Mouse (Mus musculus) neural tube, embryonic 12.5 days (tissue): ENCODE results near the gene Cpa4. TPM values are rescaled to one million over a fixed set of nuclear protein-coding genes. Genes with fewer than 3 reads are reported as not detected.

ENCODE experiments used
- ATAC-seq: fragments of 200-750 bp; cut with Nextera tagmentation; 2 replicates; pipeline ENCODE4 v1.8.0; 2017; ENCODE audit warnings: low read depth, mild to moderate bottlenecking, moderate TSS enrichment, moderate library complexity; ENCODE audit not compliant: low FRiP score
- H3K27ac ChIP-seq: fragments of 300-500 bp; sonication (generic); 2 replicates; pipeline ENCODE4 v1.5.1; 2016
- H3K27me3 ChIP-seq: fragments of 300-500 bp; sonication (generic); replicated peaks from 2 replicates; pipeline ENCODE4 v1.6.1; 2016; ENCODE audit warnings: mild to moderate bottlenecking
- H3K36me3 ChIP-seq: fragments of 300-500 bp; sonication (generic); 2 replicates; pipeline ENCODE4 v1.6.1; 2016; ENCODE audit warnings: mild to moderate bottlenecking
- H3K4me1 ChIP-seq: fragments of 300-500 bp; sonication (generic); 2 replicates; pipeline ENCODE4 v1.6.1; 2016
- H3K4me2 ChIP-seq: fragments of 300-500 bp; sonication (generic); replicated peaks from 2 replicates; pipeline ENCODE4 v1.6.1; 2016; ENCODE audit warnings: mild to moderate bottlenecking
- H3K4me3 ChIP-seq: fragments of 300-500 bp; sonication (generic); 2 replicates; pipeline ENCODE4 v1.5.1; 2016
- H3K9ac ChIP-seq: fragments of 300-500 bp; sonication (generic); 2 replicates; pipeline ENCODE4 v1.6.1; 2016; ENCODE audit warnings: mild to moderate bottlenecking
- H3K9me3 ChIP-seq: fragments of 300-500 bp; sonication (generic); 2 replicates; pipeline ENCODE4 v1.6.1; 2016; ENCODE audit warnings: mild to moderate bottlenecking
- WGBS: fragments of 180-500 bp; shearing (Covaris S2); methylation state at CpG from one replicate; pipeline ENCODE4 v1.1.7; 2016; 5-methylcytosine and 5-hydroxymethylcytosine counted together
- polyA plus RNA-seq: library from polyadenylated mRNA; unstranded; fragments of >200 nt; fragmentation: Nextera tagmentation; extraction: Ambion mirVana; gene quantifications from 2 replicates; pipeline ENCODE4 v1.2.1, GENCODE M21; 2016

Cpa4 gene
- polyA plus RNA-seq, 1 experiment from 2014 or later, result 1.9 TPM

GRCm38 (mm10) chr6:30576477-30577203, 8.5 kb downstream of the Cpa4 start:
- no peak overlapping the region for H3K27ac ChIP-seq
- whole genome bisulfite sequencing, result 73% methylated on average over 17 of the region's 17 CpGs
- H3K4me3 ChIP-seq, result no peak overlapping the region
- H3K27me3 ChIP-seq, result no peaks in the 10 kb centered on the region
- no peak for ATAC-seq
- no peaks in the 10 kb centered on the region for H3K9me3 ChIP-seq
- H3K9ac ChIP-seq, result no peak overlapping the region
- peaks cover 32% of the 10 kb centered on the region for H3K4me1 ChIP-seq
- H3K36me3 ChIP-seq, result no peaks in the 10 kb centered on the region
- H3K4me2 ChIP-seq, result no peak overlapping the region

- Histone ChIP-seq H3K27ac (peak overlapping the region; percentile 62), H3K4me2 (peak overlapping the region; percentile 19), H3K9ac (no peak overlapping the region), H3K27me3 (no peaks in the 10 kb centered on the region), H3K36me3 (no peaks in the 10 kb centered on the region), H3K9me3 (no peaks in the 10 kb centered on the region), H3K4me1 (peaks cover 23% of the 10 kb centered on the region), H3K4me3 (no peak overlapping the region)
- 26% methylated on average over 17 of the region's 17 CpGs for WGBS
- ATAC-seq, result peak; percentile 44; the same call in 1 of the 2 replicates
Measured at GRCm38 (mm10) chr6:30579961-30580840, 12.0 kb downstream of the Cpa4 start.

- peak; percentile 50; the same call in 1 of the 2 replicates for ATAC-seq
- WGBS, result 34% methylated on average over 8 of the region's 8 CpGs
- Histone ChIP-seq H3K36me3 (no peaks in the 10 kb centered on the region), H3K27me3 (no peaks in the 10 kb centered on the region), H3K4me2 (peak overlapping the region; percentile 19), H3K4me1 (peaks cover 23% of the 10 kb centered on the region), H3K27ac (peak overlapping the region; percentile 62), H3K4me3 (no peak overlapping the region), H3K9me3 (no peaks in the 10 kb centered on the region), H3K9ac (no peak overlapping the region)
Measured at GRCm38 (mm10) chr6:30580841-30581176, 12.6 kb downstream of the Cpa4 start.

DNA sequence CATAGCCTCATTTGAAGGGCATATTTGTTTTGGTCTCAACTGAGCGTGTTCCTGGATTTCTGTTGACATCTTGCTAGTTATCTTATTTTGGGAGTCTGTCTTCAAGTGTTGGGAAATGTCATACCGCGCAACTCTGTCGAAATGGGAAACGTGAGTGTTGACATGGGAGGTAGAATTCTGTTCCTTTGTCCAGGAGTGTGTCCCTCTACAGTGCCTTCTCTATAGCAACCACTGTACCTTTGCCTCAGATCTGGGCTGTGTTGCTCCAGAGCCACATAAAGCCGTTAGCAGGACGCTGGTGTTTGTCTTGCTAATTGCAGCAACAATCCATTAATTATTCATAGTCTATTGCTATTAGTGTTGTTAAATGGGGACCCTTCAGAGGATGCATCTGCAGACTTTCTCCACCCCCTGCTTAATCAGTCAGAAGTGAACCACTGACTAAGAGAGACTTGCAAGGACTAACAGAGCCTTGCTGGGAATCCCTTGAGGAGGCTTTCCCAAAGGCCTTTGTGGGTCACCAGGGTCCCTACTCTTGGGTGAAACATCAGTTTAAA, 18.8 kb downstream of the Cpa4 start:
- H3K36me3 ChIP-seq, result no peaks in the 10 kb centered on the region
- 64% methylated on average over 7 of the region's 7 CpGs for WGBS
- no peak overlapping the region for H3K27ac ChIP-seq
- H3K4me1 ChIP-seq, result 0 out of 2 replicates have a peak, but pooled peaks cover 4% of the 10 kb centered on the region
- no peaks in the 10 kb centered on the region for H3K27me3 ChIP-seq
- no peak for ATAC-seq
- H3K4me3 ChIP-seq, result no peak overlapping the region
- H3K4me2 ChIP-seq, result no peak overlapping the region
- H3K9ac ChIP-seq, result no peak overlapping the region
- no peaks in the 10 kb centered on the region for H3K9me3 ChIP-seq

- no peak for ATAC-seq
Measured at GRCm38 (mm10) chr6:30589819-30590218, 21.6 kb downstream of the Cpa4 start.

GRCm38 (mm10) chr6:30591851-30592404, 23.8 kb downstream of the Cpa4 start:
- 51% methylated on average over 5 of the region's 5 CpGs for WGBS

More at GRCm38 (mm10) chr6:30589819-30590218, 21.6 kb downstream of the Cpa4 start:
- 0 out of 2 replicates have a peak, but pooled peaks cover 10% of the 10 kb centered on the region for H3K4me1 ChIP-seq
- H3K27ac ChIP-seq, result no peak overlapping the region
- no peaks in the 10 kb centered on the region for H3K9me3 ChIP-seq
- H3K27me3 ChIP-seq, result no peaks in the 10 kb centered on the region
- 50% methylated on average over 2 of the region's 2 CpGs for WGBS
- H3K4me3 ChIP-seq, result no peak overlapping the region
- no peak overlapping the region for H3K9ac ChIP-seq
- H3K4me2 ChIP-seq, result no peak overlapping the region
- no peaks in the 10 kb centered on the region for H3K36me3 ChIP-seq

GRCm38 (mm10) chr6:30592417-30592974, 24.3 kb downstream of the Cpa4 start:
- Histone ChIP-seq H3K4me3 (no peak overlapping the region), H3K9me3 (no peaks in the 10 kb centered on the region), H3K36me3 (no peaks in the 10 kb centered on the region), H3K9ac (no peak overlapping the region), H3K4me1 (peaks cover 11% of the 10 kb centered on the region; the same call in 1 of the 2 replicates), H3K4me2 (no peak overlapping the region), H3K27ac (no peak overlapping the region), H3K27me3 (no peaks in the 10 kb centered on the region)
- peak; percentile 58; the same call in 1 of the 2 replicates for ATAC-seq
- 61% methylated on average over 10 of the region's 10 CpGs for WGBS

More at GRCm38 (mm10) chr6:30591851-30592404, 23.8 kb downstream of the Cpa4 start:
- H3K4me3 ChIP-seq, result no peak overlapping the region
- no peak overlapping the region for H3K9ac ChIP-seq
- no peaks in the 10 kb centered on the region for H3K9me3 ChIP-seq
- H3K27ac ChIP-seq, result peak overlapping the region; percentile 32; the same call in 1 of the 2 replicates
- ATAC-seq, result no peak
- no peaks in the 10 kb centered on the region for H3K36me3 ChIP-seq
- no peak overlapping the region for H3K4me2 ChIP-seq
- no peaks in the 10 kb centered on the region for H3K27me3 ChIP-seq
- H3K4me1 ChIP-seq, result peaks cover 15% of the 10 kb centered on the region; the same call in 1 of the 2 replicates

DNA sequence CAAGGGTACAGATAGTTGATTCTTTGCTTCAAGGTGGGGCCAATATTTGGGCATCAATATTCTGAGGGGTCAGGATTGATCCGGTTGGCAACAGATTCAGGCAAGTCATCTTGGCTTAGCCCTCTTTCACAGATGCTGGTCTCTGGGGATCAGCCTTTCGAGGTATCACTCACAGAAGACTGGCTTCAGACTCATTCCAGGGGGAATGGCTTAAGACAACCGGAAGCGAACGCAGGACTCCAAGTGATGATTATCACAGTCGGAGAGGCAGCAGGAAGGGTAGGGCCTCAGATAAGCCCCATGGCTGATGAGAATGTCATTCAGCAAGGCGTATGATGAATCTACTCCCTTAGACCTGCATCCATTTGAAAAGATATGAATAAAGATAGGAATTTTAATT, 26.2 kb downstream of the Cpa4 start:
- Histone ChIP-seq H3K9ac (no peak overlapping the region), H3K27ac (no peak overlapping the region), H3K9me3 (no peaks in the 10 kb centered on the region), H3K4me2 (no peak overlapping the region), H3K36me3 (no peaks in the 10 kb centered on the region), H3K27me3 (no peaks in the 10 kb centered on the region), H3K4me1 (peaks cover 11% of the 10 kb centered on the region; the same call in 1 of the 2 replicates), H3K4me3 (no peak overlapping the region)
- ATAC-seq, result no peak
- 79% methylated on average over 7 of the region's 7 CpGs for WGBS

DNA sequence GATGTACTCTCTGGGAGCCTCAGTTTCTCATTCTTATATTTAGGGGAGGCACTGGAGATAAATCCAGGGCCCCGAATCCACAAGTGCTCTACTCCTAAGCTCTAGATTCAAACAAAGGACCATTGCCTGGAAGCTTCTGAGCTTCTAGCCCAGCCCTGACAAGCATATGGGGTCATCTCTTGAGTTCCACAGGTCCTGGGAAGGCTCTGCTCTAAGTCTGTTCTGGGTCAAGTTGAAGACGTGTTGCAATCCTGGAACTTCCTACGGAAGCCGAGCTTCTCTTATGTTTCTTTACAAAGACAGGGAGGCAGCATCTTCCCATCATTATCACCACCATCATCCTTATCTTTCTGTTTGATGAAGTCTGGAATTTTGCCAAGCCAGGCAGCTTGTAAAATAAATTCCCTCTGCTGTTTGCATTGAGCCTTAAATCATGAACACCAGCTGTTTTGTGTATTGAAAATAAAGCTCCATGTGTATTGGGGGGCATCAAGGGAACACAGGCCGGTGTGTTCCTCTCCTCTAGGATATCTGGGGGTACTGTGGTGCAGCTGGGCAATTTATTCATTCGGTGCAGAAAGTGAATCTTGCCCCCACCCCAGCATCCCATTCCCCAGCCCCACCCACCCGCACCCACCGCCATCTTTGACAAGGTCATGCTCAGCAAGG, 28.2 kb downstream of the Cpa4 start:
- Histone ChIP-seq H3K27ac (no peak overlapping the region), H3K4me3 (no peak overlapping the region), H3K9ac (no peak overlapping the region), H3K27me3 (no peaks in the 10 kb centered on the region), H3K9me3 (no peaks in the 10 kb centered on the region), H3K36me3 (no peaks in the 10 kb centered on the region), H3K4me2 (no peak overlapping the region), H3K4me1 (peaks cover 11% of the 10 kb centered on the region; the same call in 1 of the 2 replicates)
- ATAC-seq, result no peak
- 90% methylated on average over 8 of the region's 8 CpGs for WGBS

DNA sequence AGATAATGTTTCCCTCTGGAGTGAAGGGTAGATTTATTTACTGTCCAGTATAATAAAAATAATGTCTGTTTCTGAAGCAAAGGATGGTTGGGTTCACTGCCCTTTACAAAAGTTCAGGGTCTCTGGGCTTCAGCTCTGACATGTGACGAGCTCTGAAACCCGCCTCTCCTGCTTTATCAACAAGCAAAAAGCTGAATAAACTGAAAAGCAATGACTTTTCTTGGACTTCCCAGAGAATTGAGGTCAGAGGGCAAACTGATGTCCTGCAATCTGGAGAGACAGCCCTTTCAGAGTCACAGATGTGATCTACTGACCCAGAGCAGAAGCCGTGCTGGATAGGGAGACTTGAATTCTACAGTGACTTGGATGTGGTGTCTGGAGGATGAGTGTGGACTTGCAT, 31.9 kb downstream of the Cpa4 start:
- WGBS, result 38% methylated on average over 3 of the region's 3 CpGs
- H3K4me1 ChIP-seq, result peaks cover 9% of the 10 kb centered on the region
- no peaks in the 10 kb centered on the region for H3K9me3 ChIP-seq
- H3K27me3 ChIP-seq, result no peaks in the 10 kb centered on the region
- no peak for ATAC-seq
- no peak overlapping the region for H3K27ac ChIP-seq
- H3K9ac ChIP-seq, result no peak overlapping the region
- H3K4me3 ChIP-seq, result no peak overlapping the region
- H3K4me2 ChIP-seq, result no peak overlapping the region
- H3K36me3 ChIP-seq, result no peaks in the 10 kb centered on the region

DNA sequence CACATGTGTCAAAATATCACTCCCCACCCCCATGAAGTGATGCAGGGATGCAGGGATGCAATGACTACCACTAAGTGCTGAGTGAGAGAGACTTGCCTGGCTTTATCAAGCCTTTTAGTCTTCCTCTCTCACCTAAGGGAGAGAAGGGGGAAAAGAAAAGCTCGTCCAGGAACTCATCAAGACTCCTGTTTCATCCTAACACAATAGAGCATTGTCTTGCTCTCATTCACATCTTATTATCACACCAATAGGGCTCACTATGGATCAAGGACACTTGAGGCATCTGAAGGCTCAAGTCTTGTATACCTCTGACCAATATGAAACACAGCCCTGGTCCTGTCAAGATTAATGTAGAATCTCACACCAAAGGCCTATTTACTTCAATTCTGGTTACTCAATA, 32.8 kb downstream of the Cpa4 start:
- Histone ChIP-seq H3K36me3 (no peaks in the 10 kb centered on the region), H3K27me3 (no peaks in the 10 kb centered on the region), H3K4me1 (peaks cover 9% of the 10 kb centered on the region), H3K27ac (no peak overlapping the region), H3K9me3 (no peaks in the 10 kb centered on the region), H3K4me3 (no peak overlapping the region), H3K9ac (no peak overlapping the region), H3K4me2 (no peak overlapping the region)
- WGBS, result 54% methylated on average over 1 of the region's 1 CpGs
- no peak for ATAC-seq
